Mouse (Mus musculus) heart, postnatal 36 days (tissue): ENCODE data around the gene Pced1a. TPM values are rescaled to one million over a fixed set of nuclear protein-coding genes. Genes with fewer than 3 reads are reported as not detected.
A peak's percentile ranks its signal among the peaks of the same experiment; 100 is the strongest.

Experiments
- DNase-seq, 2 experiments: peaks; one replicate each; pipeline ENCODE4 v3.0.0; 2021 to 2022
- intact Hi-C: fragments of 180-260 bp; cut with DNase I; formaldehyde crosslinking; loops from one replicate; pipeline ENCODE4 v1.15.1; 2025
- total RNA-seq, 2 experiments: library from RNA; stranded (reverse); gene quantifications; 2 replicates each; pipeline ENCODE4 v1.2.3; 2021

Pced1a gene
- 1 to 10 TPM; 4.9 to 5.3 TPM for total RNA-seq

- peak; percentile 94 to 96 for DNase-seq
- intact Hi-C loops: loop anchor here (2.0 to 5.0 kb wide), 2 partner anchors 27 to 247 kb away; partner anchors contain the start of genes Ptpra and Snrpb
Observed at GRCm38 (mm10) chr2:130424126-130424853, at the start of gene Pced1a, which contains the start of gene Vps16. TSS of gene Pced1a (minus strand) at chr2:130424701. TSS of gene Vps16 (plus strand) at chr2:130424339.

DNA sequence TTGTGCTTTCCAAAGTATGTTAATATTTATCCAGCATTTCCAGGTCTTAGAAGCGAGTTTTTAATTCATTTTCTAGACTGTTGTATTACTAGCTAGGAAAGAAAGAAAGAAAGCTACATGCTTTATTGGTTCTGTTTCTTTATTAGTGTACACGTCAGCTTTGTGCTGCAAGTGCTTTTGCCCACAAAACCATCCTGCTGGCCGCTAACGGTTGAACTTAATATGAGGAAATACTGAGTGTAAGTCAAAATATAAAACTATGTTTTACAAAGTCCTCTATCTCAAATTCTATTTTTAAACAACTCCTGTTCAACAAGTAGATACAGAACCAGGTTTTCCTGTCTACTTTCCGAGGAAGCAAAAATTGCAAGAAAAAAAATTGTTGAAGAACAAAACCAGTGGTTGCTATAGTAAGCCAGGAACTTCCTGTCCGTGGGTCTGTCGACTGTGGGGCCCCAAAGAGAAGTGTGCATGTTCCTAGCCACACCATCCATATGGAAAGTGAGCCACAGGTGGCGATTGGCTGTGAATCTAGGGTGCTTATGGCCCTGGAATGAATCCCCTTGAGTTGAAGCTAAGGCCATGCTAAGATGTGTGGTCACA, 48.5 kb upstream of the Pced1a start:
- intact Hi-C loops: no loop called here
- no peak for DNase-seq

GRCm38 (mm10) chr2:130469935-130470334, 45.4 kb upstream of the Pced1a start:
- DNase-seq: no peak
- intact Hi-C loops: no loop called here

DNA sequence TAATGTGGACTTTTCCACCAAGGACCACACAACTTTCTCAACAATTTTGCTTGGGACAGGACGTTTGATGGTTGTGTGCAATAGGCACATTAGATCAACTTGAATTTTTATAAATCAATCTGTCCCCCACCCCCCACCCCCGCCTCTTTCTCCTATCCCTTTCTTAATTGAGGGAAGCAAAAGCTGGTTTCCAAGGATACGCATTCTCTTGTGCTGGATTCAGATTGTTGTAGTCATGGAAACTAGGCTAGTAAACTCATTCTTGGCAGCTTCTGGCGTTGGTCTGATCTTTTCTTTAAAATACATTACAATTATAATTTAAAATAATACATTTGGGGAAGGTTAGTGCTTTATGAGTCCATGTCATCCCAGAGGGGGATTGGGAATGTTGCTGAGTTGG, 44.9 kb upstream of the Pced1a start:
- no peak for DNase-seq
- intact Hi-C loops: no loop called here

DNA sequence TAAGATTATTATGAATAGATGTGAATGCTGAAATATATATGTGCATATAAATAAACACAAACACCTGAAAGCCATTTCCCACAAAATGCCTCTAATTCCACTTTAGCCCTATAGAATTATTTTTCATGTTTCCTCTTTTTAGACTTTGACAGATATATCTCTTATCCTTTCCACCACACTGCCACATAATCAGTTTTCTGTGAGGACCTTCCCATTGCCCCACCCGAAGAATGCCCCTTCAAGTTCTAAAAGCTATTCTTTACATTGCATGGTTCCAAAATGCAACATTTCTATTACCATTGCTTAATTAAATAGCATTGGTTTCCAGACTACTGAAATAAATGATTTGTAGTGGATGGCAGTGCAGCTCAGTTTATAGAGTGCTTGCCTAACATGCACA, 41.9 kb upstream of the Pced1a start:
- DNase-seq: no peak
- intact Hi-C loops: no loop called here

- intact Hi-C loops: no loop called here
- DNase-seq: no peak
Observed at GRCm38 (mm10) chr2:130461287-130462071, 37.0 kb upstream of the Pced1a start.

- DNase-seq: no peak
- intact Hi-C loops: no loop called here
Observed at GRCm38 (mm10) chr2:130459576-130459975, 35.1 kb upstream of the Pced1a start.

GRCm38 (mm10) chr2:130457871-130458270, 33.4 kb upstream of the Pced1a start:
- DNase-seq: no peak
- intact Hi-C loops: no loop called here

DNA sequence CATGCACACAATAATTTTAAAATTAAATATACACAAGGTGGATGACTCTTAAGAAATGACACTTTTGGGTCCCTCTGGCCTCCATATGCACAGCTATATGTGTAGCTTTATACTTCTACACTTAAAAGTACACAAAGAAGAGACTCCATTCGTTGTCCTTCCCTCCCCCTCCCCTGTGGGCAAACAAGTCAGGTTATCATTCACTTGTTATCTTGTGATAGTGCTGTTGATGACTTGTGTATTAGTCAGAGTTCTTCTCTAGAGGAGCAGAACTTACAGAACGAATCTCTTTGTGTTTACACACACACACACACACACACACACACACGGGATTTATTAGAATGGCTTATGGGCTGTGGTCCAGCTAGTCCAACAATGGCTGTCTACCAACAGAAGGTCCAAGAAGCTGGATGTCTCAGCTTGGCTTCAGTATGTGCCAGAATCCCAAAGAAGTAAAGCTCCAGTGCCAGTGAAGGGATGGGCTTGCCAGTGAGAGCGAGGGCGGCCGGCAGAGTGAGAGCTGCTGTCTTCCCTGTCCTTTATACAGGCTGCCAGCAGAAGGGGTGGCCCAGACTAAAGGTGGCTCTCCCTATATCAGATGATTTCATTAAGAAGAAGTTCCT, 30.4 kb upstream of the Pced1a start:
- intact Hi-C loops: no loop called here
- no peak for DNase-seq

DNA sequence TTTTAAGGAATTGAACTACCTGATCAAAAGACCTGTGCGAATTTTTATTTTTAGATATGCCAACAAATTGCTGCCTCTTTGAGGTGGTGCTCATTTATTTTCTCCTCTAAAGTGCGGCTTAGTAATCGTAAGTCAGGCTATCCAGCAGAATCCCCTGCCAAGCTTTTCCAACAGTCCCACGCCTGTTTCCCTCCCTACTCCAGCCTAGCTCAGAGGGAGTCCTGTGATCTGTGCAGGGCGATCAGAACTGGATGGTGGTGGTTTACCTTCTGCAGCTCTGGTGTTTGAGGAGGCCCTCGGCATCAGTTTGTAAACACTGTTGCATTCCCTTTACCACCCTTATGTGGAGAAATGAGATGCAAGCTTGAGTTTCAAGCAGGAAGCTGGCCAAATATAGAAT, 28.9 kb upstream of the Pced1a start:
- intact Hi-C loops: loop anchor here (2.0 kb wide), 1 partner anchor 23 kb away; no protein-coding TSS in a partner anchor
- DNase-seq: no peak

DNA sequence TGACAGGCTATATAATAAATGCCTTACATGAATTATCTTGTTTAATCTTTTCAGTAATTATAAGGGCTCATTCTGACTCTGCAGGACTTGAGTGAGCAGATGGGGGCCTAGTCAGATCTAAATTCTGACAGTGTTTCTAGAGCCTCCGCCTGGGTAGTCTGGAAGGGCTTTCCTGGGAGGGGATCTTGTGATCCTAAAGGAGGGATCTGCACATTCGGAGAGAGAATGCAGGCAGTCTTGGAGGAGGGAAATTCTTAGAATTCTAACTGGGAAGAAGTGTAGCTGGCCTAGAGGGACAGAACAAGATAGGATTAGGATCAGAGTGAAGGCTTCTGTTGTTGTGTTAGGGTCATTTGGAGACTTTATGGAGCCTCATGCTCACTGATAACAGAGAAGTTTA, 27.8 kb upstream of the Pced1a start:
- DNase-seq: no peak
- intact Hi-C loops: loop anchor here (2.0 kb wide), 1 partner anchor 25 kb away; no protein-coding TSS in a partner anchor

- intact Hi-C loops: loop anchor here (2.0 kb wide), 2 partner anchors 25 to 27 kb away; partner anchors contain the start of genes Pced1a and Vps16
Observed at GRCm38 (mm10) chr2:130451727-130452090, 27.2 kb upstream of the Pced1a start.

GRCm38 (mm10) chr2:130451086-130451726, 26.7 kb upstream of the Pced1a start:
- DNase-seq: no peak
- intact Hi-C loops: loop anchor here (2.0 kb wide), 1 partner anchor 26 kb away; the partner anchor contains the start of genes Pced1a and Vps16

More at GRCm38 (mm10) chr2:130451727-130452090, 27.2 kb upstream of the Pced1a start:
- DNase-seq: no peak

- peak in 1 of 2 experiments; percentile 75 for DNase-seq
- intact Hi-C loops: loop anchor here (2.0 kb wide), 1 partner anchor 26 kb away; the partner anchor contains the start of genes Pced1a and Vps16
Observed at GRCm38 (mm10) chr2:130450434-130450796, 25.9 kb upstream of the Pced1a start.

GRCm38 (mm10) chr2:130449794-130450433, 25.4 kb upstream of the Pced1a start, which contains the start of gene Ptpra:
TSS of gene Ptpra (plus strand) at chr2:130450278.
- DNase-seq: peak; percentile 96
- intact Hi-C loops: loop anchor here (2.0 kb wide), 2 partner anchors 25 to 47 kb away; partner anchors contain the start of genes Pced1a and Vps16

- no peak for DNase-seq
- intact Hi-C loops: loop anchor here (2.0 kb wide), 1 partner anchor 48 kb away; no protein-coding TSS in a partner anchor
Observed at GRCm38 (mm10) chr2:130449021-130449793, 24.7 kb upstream of the Pced1a start.

DNA sequence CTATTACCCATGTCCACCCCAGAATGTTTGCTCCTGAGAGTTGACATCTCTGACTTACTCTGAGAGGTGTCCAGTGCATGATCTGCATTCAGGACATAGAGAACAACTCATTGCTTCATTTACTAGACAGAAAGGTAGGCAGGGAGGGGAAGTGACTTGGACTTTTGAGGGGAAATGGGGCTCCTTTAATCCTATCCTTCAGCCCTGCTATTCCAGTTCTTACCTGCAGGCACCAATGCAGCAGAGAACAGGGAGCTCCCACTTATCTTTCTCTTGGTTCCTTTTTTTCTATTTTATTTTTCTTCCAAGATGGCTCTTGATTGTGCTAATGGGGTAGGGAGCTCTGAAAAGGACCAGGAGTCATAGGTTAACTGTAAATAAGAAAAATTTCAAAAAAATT, 23.9 kb upstream of the Pced1a start:
- DNase-seq: no peak
- intact Hi-C loops: loop anchor here (2.0 kb wide), 1 partner anchor 48 kb away; no protein-coding TSS in a partner anchor

DNA sequence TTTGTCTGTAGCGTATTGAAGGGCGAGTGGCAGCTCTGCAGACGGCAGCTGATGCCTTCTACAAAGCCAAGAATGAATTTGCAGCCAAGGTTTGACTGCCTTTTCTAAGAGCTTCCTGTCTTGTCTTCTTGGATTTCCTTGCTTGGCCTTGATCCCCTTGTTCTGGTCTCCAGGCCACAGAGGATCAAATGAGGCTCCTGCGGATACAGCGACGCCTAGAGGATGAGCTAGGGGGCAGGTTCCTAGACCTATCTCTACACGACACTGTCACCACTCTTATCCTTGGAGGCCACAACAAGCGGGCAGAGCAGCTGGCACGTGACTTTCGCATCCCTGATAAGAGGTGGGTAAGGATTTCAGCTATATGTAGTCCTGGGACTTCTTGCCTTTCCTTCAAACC, 17.7 kb upstream of the Pced1a start:
- intact Hi-C loops: no loop called here
- no peak for DNase-seq
